Mouse (Mus musculus) thymus, adult 2 months (tissue): ENCODE results near the gene Cd7. TPM values are rescaled to one million over a fixed set of nuclear protein-coding genes. Genes with fewer than 3 reads are reported as not detected.
A peak's percentile ranks its signal among the peaks of the same experiment; 100 is the strongest.

Experiments
- DNase-seq: peaks from one replicate; pipeline ENCODE4 v3.0.0; 2021
- H3K27ac ChIP-seq: fragments of 200-500 bp; 2 replicates; pipeline ENCODE4 v1.5.1; 2012; ENCODE audit warnings: low read length, control low read depth; ENCODE audit not compliant: control insufficient read depth, insufficient read depth
- H3K27me3 ChIP-seq: fragments of 200-500 bp; 2 replicates; pipeline ENCODE4 v1.6.1; 2012; ENCODE audit warnings: mild to moderate bottlenecking, low read length, moderate library complexity, mixed read lengths; ENCODE audit not compliant: control insufficient read depth, insufficient read depth
- H3K36me3 ChIP-seq: fragments of 200-500 bp; 2 replicates; pipeline ENCODE4 v1.6.1; 2012; ENCODE audit warnings: mild to moderate bottlenecking, low read length, moderate library complexity; ENCODE audit not compliant: control insufficient read depth, insufficient read depth
- H3K4me1 ChIP-seq: fragments of 200-500 bp; replicated peaks from 2 replicates; pipeline ENCODE4 v1.6.1; 2012; ENCODE audit warnings: low read length; ENCODE audit not compliant: control insufficient read depth, insufficient read depth
- H3K4me3 ChIP-seq: fragments of 200-500 bp; 2 replicates; pipeline ENCODE4 v1.5.1; 2012; ENCODE audit warnings: mild to moderate bottlenecking, low read length, control low read depth, moderate library complexity; ENCODE audit not compliant: control insufficient read depth, insufficient read depth
- CTCF ChIP-seq: fragments of 200-500 bp; IDR thresholded peaks from 2 replicates; pipeline ENCODE4 v1.5.1; 2012; ENCODE audit warnings: mild to moderate bottlenecking, control low read depth, low read length, moderate library complexity, borderline replicate concordance; ENCODE audit not compliant: control insufficient read depth, poor library complexity, insufficient read depth; ENCODE audit errors: extremely low read depth
- POLR2A ChIP-seq: fragments of 200-500 bp; IDR thresholded peaks from 2 replicates; pipeline ENCODE4 v1.6.1; 2012; ENCODE audit warnings: mild to moderate bottlenecking, low read length, control low read depth, moderate library complexity; ENCODE audit not compliant: control insufficient read depth, poor library complexity, insufficient read depth; ENCODE audit errors: extremely low read depth
- WGBS: fragments of 180-500 bp; shearing (Covaris S2); methylation state at CpG from one replicate; pipeline ENCODE4 v1.1.7; 2018; 5-methylcytosine and 5-hydroxymethylcytosine counted together
- polyA plus RNA-seq: library from polyadenylated mRNA; depleted of rRNA; stranded (reverse); fragments of >200 nt; gene quantifications from 2 replicates; pipeline ENCODE4 v1.2.3, GENCODE M21; 2012; rRNA removed

Cd7 gene
- 39.2 and 55.2 TPM in 2 replicates for polyA plus RNA-seq

DNA sequence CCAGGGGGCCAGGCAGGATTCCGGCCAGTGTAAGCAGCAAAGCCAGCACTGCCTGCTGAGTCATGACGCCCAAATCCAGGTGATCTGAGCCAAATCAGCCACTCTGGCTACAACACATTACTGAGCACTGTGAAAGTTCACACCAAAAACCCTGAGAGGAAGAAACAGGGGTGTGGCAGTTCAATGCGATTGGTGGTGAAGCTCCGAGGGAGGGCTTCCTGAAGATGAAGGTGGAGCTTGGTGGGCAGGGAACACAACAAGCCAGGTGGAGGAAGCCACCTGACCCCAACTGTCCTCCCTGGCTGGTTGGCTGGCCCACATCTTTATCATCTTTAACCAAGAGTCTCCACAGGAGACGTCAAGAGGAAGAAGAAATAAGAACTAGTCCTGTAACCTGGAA, at the start of gene Cd7:
Cd7 (minus strand) TSS at position 117 of the 400 bp plus-strand sequence.
- Histone ChIP-seq H3K27ac (peak within 1 kb of the TSS; percentile 75), H3K4me1 (peaks cover 21% of the 10 kb centered on the region), H3K36me3 (no peaks in the 10 kb centered on the region), H3K4me3 (peak within 1 kb of the TSS; percentile 22), H3K27me3 (no peaks in the 10 kb centered on the region)
- 8% methylated on average over 5 of the region's 5 CpGs for WGBS
- peak; percentile 40 for DNase-seq
- TF ChIP-seq POLR2A (0 out of 2 replicates have a peak, but pooled peaks have one; percentile 22), CTCF (no peak)

GRCm38 (mm10) chr11:121088997-121089396, 49.8 kb upstream of the Cd7 start:
- 93% methylated on average over 6 of the region's 6 CpGs for WGBS
- TF ChIP-seq CTCF (no peak), POLR2A (no peak)
- H3K4me3 ChIP-seq: no peak overlapping the region
- no peaks in the 10 kb centered on the region for H3K27me3 ChIP-seq
- no peak overlapping the region for H3K27ac ChIP-seq
- H3K36me3 ChIP-seq: no peaks in the 10 kb centered on the region
- no peaks in the 10 kb centered on the region for H3K4me1 ChIP-seq
- no peak for DNase-seq

- H3K27me3 ChIP-seq: no peaks in the 10 kb centered on the region
- TF ChIP-seq CTCF: no peak
- H3K36me3 ChIP-seq: no peaks in the 10 kb centered on the region
- no peak overlapping the region for H3K27ac ChIP-seq
- peaks cover 11% of the 10 kb centered on the region for H3K4me1 ChIP-seq
- DNase-seq: no peak
- WGBS: 50% methylated on average over 4 of the region's 4 CpGs
- no peak overlapping the region for H3K4me3 ChIP-seq
Measured at GRCm38 (mm10) chr11:121086296-121086695, 47.1 kb upstream of the Cd7 start.

DNA sequence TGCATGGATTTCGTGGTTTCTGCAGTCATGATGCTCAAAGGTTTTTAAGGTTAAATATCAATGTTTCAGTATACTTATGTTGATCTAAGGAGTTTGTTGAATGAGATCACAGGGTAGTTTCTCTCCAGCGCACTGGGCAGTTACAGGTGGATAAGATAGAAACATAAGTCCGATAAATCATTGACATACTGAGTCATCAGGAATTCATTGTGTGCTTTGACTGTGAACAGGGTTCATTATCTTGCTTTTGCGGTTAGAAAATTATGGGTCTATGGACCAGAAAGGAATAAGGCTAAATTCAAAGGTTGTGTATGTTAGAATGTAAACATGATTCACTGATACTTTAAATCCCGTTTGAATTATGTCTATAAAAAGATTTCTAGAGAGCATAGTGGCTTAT, 46.0 kb upstream of the Cd7 start:
- H3K4me1 ChIP-seq: peaks cover 11% of the 10 kb centered on the region
- no peak for TF ChIP-seq CTCF
- no peak for TF ChIP-seq POLR2A
- no peaks in the 10 kb centered on the region for H3K36me3 ChIP-seq
- H3K27me3 ChIP-seq: no peaks in the 10 kb centered on the region
- DNase-seq: no peak
- H3K4me3 ChIP-seq: no peak overlapping the region
- H3K27ac ChIP-seq: no peak overlapping the region
- WGBS: 95% methylated on average over 5 of the region's 5 CpGs

GRCm38 (mm10) chr11:121082857-121083500, 43.8 kb upstream of the Cd7 start:
- no peak overlapping the region for H3K4me3 ChIP-seq
- 7% methylated on average over 6 of the region's 6 CpGs for WGBS
- H3K4me1 ChIP-seq: peaks cover 11% of the 10 kb centered on the region
- peak; percentile 33 for DNase-seq
- H3K27ac ChIP-seq: peak overlapping the region; percentile 70; the same call in 1 of the 2 replicates
- no peaks in the 10 kb centered on the region for H3K27me3 ChIP-seq
- H3K36me3 ChIP-seq: no peaks in the 10 kb centered on the region
- no peak for TF ChIP-seq CTCF
- TF ChIP-seq POLR2A: no peak

DNA sequence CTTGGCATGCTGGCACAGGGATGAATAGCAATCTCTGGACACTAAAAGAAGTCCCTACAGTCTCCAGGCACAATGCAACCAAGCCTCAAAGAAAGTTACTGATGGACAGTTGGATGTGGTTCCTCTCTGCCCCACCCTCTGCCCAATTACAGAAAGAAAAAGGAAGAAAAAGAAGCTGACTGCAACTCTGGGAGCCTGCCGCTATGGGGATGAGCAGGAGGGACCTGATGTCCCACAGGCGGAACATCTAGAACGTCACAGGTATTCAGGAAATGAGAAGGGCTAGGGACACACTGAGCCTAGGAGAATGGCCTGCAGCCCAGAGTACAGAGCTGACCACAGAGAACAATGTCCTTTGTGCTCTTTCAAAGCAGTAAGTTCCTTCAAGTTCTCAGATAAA, 43.0 kb upstream of the Cd7 start:
- WGBS: 56% methylated on average over 3 of the region's 3 CpGs
- no peaks in the 10 kb centered on the region for H3K36me3 ChIP-seq
- no peaks in the 10 kb centered on the region for H3K27me3 ChIP-seq
- TF ChIP-seq CTCF: no peak
- no peak for TF ChIP-seq POLR2A
- peak overlapping the region; percentile 19; the same call in 1 of the 2 replicates for H3K27ac ChIP-seq
- no peak for DNase-seq
- peaks cover 11% of the 10 kb centered on the region for H3K4me1 ChIP-seq
- H3K4me3 ChIP-seq: no peak overlapping the region

GRCm38 (mm10) chr11:121081120-121081519, 41.9 kb upstream of the Cd7 start, which contains the start of gene Sectm1a:
Sectm1a (minus strand) TSS chr11:121081220.
- DNase-seq: no peak
- no peaks in the 10 kb centered on the region for H3K27me3 ChIP-seq
- H3K4me1 ChIP-seq: peaks cover 11% of the 10 kb centered on the region
- 85% methylated on average over 3 of the region's 3 CpGs for WGBS
- H3K27ac ChIP-seq: no peak within 1 kb of the TSS
- TF ChIP-seq POLR2A (no peak), CTCF (no peak)
- no peak within 1 kb of the TSS for H3K4me3 ChIP-seq
- H3K36me3 ChIP-seq: no peaks in the 10 kb centered on the region
